Mouse (Mus musculus): Measurements from ENCODE around the gene Kcnb1. TPM values are rescaled to one million over a fixed set of nuclear protein-coding genes. Genes with fewer than 3 reads are reported as not detected.

The Kcnb1 gene
- polyA plus RNA-seq, 1 experiment, result not detected

GRCm38 (mm10) chr2:167129608-167129955, 60.4 kb downstream of the Kcnb1 start:
- H3K4me3 ChIP-seq (replicated peaks), result no peak overlapping the region
- no peaks in the 10 kb centered on the region for H3K36me3 ChIP-seq (ENCODE audit: control insufficient read depth)
- no peak for TF ChIP-seq TAL1 (IDR thresholded peaks at IDR 0.05; ENCODE audit: low read length)
- no peak for TF ChIP-seq GATA1 (IDR thresholded peaks at IDR 0.05; ENCODE audit: low read length)
- H3K4me1 ChIP-seq (ENCODE audit: control insufficient read depth), result peaks cover 6% of the 10 kb centered on the region
- peaks cover 38% of the 10 kb centered on the region for H3K27me3 ChIP-seq (ENCODE audit: control insufficient read depth)
- no peaks in the 10 kb centered on the region for H3K9me3 ChIP-seq (ENCODE audit: control insufficient read depth, low read length)

- no peaks in the 10 kb centered on the region for H3K36me3 ChIP-seq (ENCODE audit: control insufficient read depth)
- TF ChIP-seq GATA1 (IDR thresholded peaks at IDR 0.05; ENCODE audit: low read length) (no peak), TAL1 (IDR thresholded peaks at IDR 0.05; ENCODE audit: low read length) (no peak)
- no peak overlapping the region for H3K4me3 ChIP-seq (replicated peaks)
- peaks cover 38% of the 10 kb centered on the region for H3K27me3 ChIP-seq (ENCODE audit: control insufficient read depth)
- H3K4me1 ChIP-seq (ENCODE audit: control insufficient read depth), result peaks cover 6% of the 10 kb centered on the region
- no peaks in the 10 kb centered on the region for H3K9me3 ChIP-seq (ENCODE audit: control insufficient read depth, low read length)
Observed at GRCm38 (mm10) chr2:167128699-167129607, 61.0 kb downstream of the Kcnb1 start.

GRCm38 (mm10) chr2:167127404-167127803, 62.6 kb downstream of the Kcnb1 start:
- Histone ChIP-seq H3K36me3 (ENCODE audit: control insufficient read depth) (no peaks in the 10 kb centered on the region), H3K4me3 (replicated peaks) (no peak overlapping the region), H3K27me3 (ENCODE audit: control insufficient read depth) (peaks cover 34% of the 10 kb centered on the region), H3K9me3 (ENCODE audit: control insufficient read depth, low read length) (no peaks in the 10 kb centered on the region), H3K4me1 (ENCODE audit: control insufficient read depth) (peaks cover 6% of the 10 kb centered on the region)
- TF ChIP-seq GATA1 (IDR thresholded peaks at IDR 0.05; ENCODE audit: low read length), result no peak
- TF ChIP-seq TAL1 (IDR thresholded peaks at IDR 0.05; ENCODE audit: low read length), result no peak

GRCm38 (mm10) chr2:167125781-167126180, 64.2 kb downstream of the Kcnb1 start:
- no peak for TF ChIP-seq GATA1 (IDR thresholded peaks at IDR 0.05; ENCODE audit: low read length)
- TF ChIP-seq TAL1 (IDR thresholded peaks at IDR 0.05; ENCODE audit: low read length), result no peak
- H3K9me3 ChIP-seq (ENCODE audit: control insufficient read depth, low read length), result no peaks in the 10 kb centered on the region
- peaks cover 6% of the 10 kb centered on the region for H3K4me1 ChIP-seq (ENCODE audit: control insufficient read depth)
- no peaks in the 10 kb centered on the region for H3K36me3 ChIP-seq (ENCODE audit: control insufficient read depth)
- no peak overlapping the region for H3K4me3 ChIP-seq (replicated peaks)
- H3K27me3 ChIP-seq (ENCODE audit: control insufficient read depth), result peaks cover 29% of the 10 kb centered on the region

GRCm38 (mm10) chr2:167123936-167124335, 66.0 kb downstream of the Kcnb1 start:
- TF ChIP-seq GATA1 (IDR thresholded peaks at IDR 0.05; ENCODE audit: low read length) (no peak), TAL1 (IDR thresholded peaks at IDR 0.05; ENCODE audit: low read length) (no peak)

GRCm38 (mm10) chr2:167122737-167123136, 67.2 kb downstream of the Kcnb1 start:
- H3K4me3 ChIP-seq (replicated peaks), result no peak overlapping the region
- no peaks in the 10 kb centered on the region for H3K4me1 ChIP-seq (ENCODE audit: control insufficient read depth)
- peaks cover 3% of the 10 kb centered on the region for H3K27me3 ChIP-seq (ENCODE audit: control insufficient read depth)
- TF ChIP-seq GATA1 (IDR thresholded peaks at IDR 0.05; ENCODE audit: low read length), result no peak
- TF ChIP-seq TAL1 (IDR thresholded peaks at IDR 0.05; ENCODE audit: low read length), result no peak
- no peaks in the 10 kb centered on the region for H3K9me3 ChIP-seq (ENCODE audit: control insufficient read depth, low read length)
- no peaks in the 10 kb centered on the region for H3K36me3 ChIP-seq (ENCODE audit: control insufficient read depth)

More at GRCm38 (mm10) chr2:167123936-167124335, 66.0 kb downstream of the Kcnb1 start:
- Histone ChIP-seq H3K9me3 (ENCODE audit: control insufficient read depth, low read length) (no peaks in the 10 kb centered on the region), H3K36me3 (ENCODE audit: control insufficient read depth) (no peaks in the 10 kb centered on the region), H3K4me1 (ENCODE audit: control insufficient read depth) (peaks cover 4% of the 10 kb centered on the region), H3K27me3 (ENCODE audit: control insufficient read depth) (peaks cover 13% of the 10 kb centered on the region), H3K4me3 (replicated peaks) (no peak overlapping the region)

- Histone ChIP-seq H3K4me3 (replicated peaks) (no peak overlapping the region), H3K9me3 (ENCODE audit: control insufficient read depth, low read length) (no peaks in the 10 kb centered on the region), H3K36me3 (ENCODE audit: control insufficient read depth) (no peaks in the 10 kb centered on the region), H3K27me3 (ENCODE audit: control insufficient read depth) (no peaks in the 10 kb centered on the region), H3K4me1 (ENCODE audit: control insufficient read depth) (no peaks in the 10 kb centered on the region)
- no peak for TF ChIP-seq GATA1 (IDR thresholded peaks at IDR 0.05; ENCODE audit: low read length)
- no peak for TF ChIP-seq TAL1 (IDR thresholded peaks at IDR 0.05; ENCODE audit: low read length)
Observed at GRCm38 (mm10) chr2:167121996-167122395, 68.0 kb downstream of the Kcnb1 start.

GRCm38 (mm10) chr2:167121228-167121627, 68.7 kb downstream of the Kcnb1 start:
- TF ChIP-seq GATA1 (IDR thresholded peaks at IDR 0.05; ENCODE audit: low read length) (no peak), TAL1 (IDR thresholded peaks at IDR 0.05; ENCODE audit: low read length) (no peak)
- Histone ChIP-seq H3K27me3 (ENCODE audit: control insufficient read depth) (no peaks in the 10 kb centered on the region), H3K36me3 (ENCODE audit: control insufficient read depth) (no peaks in the 10 kb centered on the region), H3K9me3 (ENCODE audit: control insufficient read depth, low read length) (no peaks in the 10 kb centered on the region), H3K4me3 (replicated peaks) (no peak overlapping the region), H3K4me1 (ENCODE audit: control insufficient read depth) (no peaks in the 10 kb centered on the region)

GRCm38 (mm10) chr2:167120186-167120830, 69.6 kb downstream of the Kcnb1 start:
- no peak for TF ChIP-seq GATA1 (IDR thresholded peaks at IDR 0.05; ENCODE audit: low read length)
- no peak for TF ChIP-seq TAL1 (IDR thresholded peaks at IDR 0.05; ENCODE audit: low read length)
- Histone ChIP-seq H3K36me3 (ENCODE audit: control insufficient read depth) (no peaks in the 10 kb centered on the region), H3K27me3 (ENCODE audit: control insufficient read depth) (no peaks in the 10 kb centered on the region), H3K4me3 (replicated peaks) (no peak overlapping the region), H3K4me1 (ENCODE audit: control insufficient read depth) (no peaks in the 10 kb centered on the region), H3K9me3 (ENCODE audit: control insufficient read depth, low read length) (no peaks in the 10 kb centered on the region)

Measured in erythroblast, embryonic 14.5 days (primary cell).